In genomic region chr9:117641090-117641782, GRCm38 (mm10) we compare ENCODE assay signal across 21 mouse cellular contexts. TPM values are rescaled to one million over a fixed set of nuclear protein-coding genes. Genes with fewer than 3 reads are reported as not detected.
DNase-seq lines count a peak whose midpoint lies in the region; ATAC-seq and TF ChIP-seq lines count a peak whose summit lies in the region.
"Had no signal": no experiment of that assay in that cellular context is flagged by ENCODE, and none has a peak within 500 bp of the region (broad histone marks: within the 10 kb centered on the region; RNA-seq: fewer than 3 reads in every experiment).

No protein-coding gene starts in this region.

- 0 out of 2 replicates have a peak, but pooled peaks have one; percentile 53 for ATAC-seq in hindbrain, postnatal 0 days
- ATAC-seq in hindbrain, embryonic 11.5 days (ENCODE audit: low FRiP score), result no peak
- ATAC-seq: inflammation-experienced regulatory T-cells, adult 6 months; liver, embryonic 12.5 days had no signal

- H3K4me3 ChIP-seq in hindbrain, postnatal 0 days (ENCODE audit: low read length), result no peak overlapping the region
- H3K4me3 ChIP-seq in hindbrain, embryonic 11.5 days (ENCODE audit: low read depth, low read length), result no peak overlapping the region
- H3K4me3 ChIP-seq: embryonic facial prominence, embryonic 12.5 days; erythroblast, embryonic 14.5 days; forebrain, embryonic 12.5 days; gastrocnemius, adult 2 months; hindbrain, embryonic 13.5 days; liver, embryonic 12.5 days had no signal

- no peak for TF ChIP-seq POLR2A in brain, embryonic 14.5 days (IDR thresholded peaks at IDR 0.05; ENCODE audit: borderline replicate concordance, extremely low read depth, insufficient read depth, insufficient read length, poor library complexity, severe bottlenecking)

- H3K9ac ChIP-seq in hindbrain, postnatal 0 days (replicated peaks; ENCODE audit: low read length), result no peak overlapping the region
- H3K9ac ChIP-seq in hindbrain, embryonic 11.5 days (ENCODE audit: low read depth, low read length), result no peak overlapping the region
- H3K9ac ChIP-seq: embryonic facial prominence, embryonic 12.5 days; forebrain, embryonic 12.5 days; hindbrain, embryonic 13.5 days; liver, embryonic 12.5 days had no signal

- H3K36me3 ChIP-seq in hindbrain, postnatal 0 days (ENCODE audit: insufficient read depth, low read length), result no peaks in the 10 kb centered on the region
- H3K36me3 ChIP-seq in hindbrain, embryonic 11.5 days (ENCODE audit: control insufficient read depth, insufficient read depth, low read length), result no peaks in the 10 kb centered on the region
- H3K36me3 ChIP-seq: embryonic facial prominence, embryonic 12.5 days; forebrain, embryonic 12.5 days; hindbrain, embryonic 13.5 days; liver, embryonic 12.5 days had no signal

- no peaks in the 10 kb centered on the region for H3K9me3 ChIP-seq in hindbrain, postnatal 0 days (ENCODE audit: low read length)
- H3K9me3 ChIP-seq in hindbrain, embryonic 11.5 days (ENCODE audit: control insufficient read depth, low read length), result no peaks in the 10 kb centered on the region
- H3K9me3 ChIP-seq: embryonic facial prominence, embryonic 12.5 days; forebrain, embryonic 12.5 days; hindbrain, embryonic 13.5 days had no signal

- H3K4me2 ChIP-seq in hindbrain, postnatal 0 days (ENCODE audit: low read depth, low read length), result no peak overlapping the region
- no peak overlapping the region for H3K4me2 ChIP-seq in hindbrain, embryonic 11.5 days (replicated peaks; ENCODE audit: low read depth, low read length)
- H3K4me2 ChIP-seq: embryonic facial prominence, embryonic 12.5 days; forebrain, embryonic 12.5 days; hindbrain, embryonic 13.5 days; liver, embryonic 12.5 days had no signal

- no peak for DNase-seq in hindbrain, postnatal 0 days (ENCODE audit: low spot score)
- DNase-seq in hindbrain, embryonic 11.5 days (ENCODE audit: low spot score), result no peak
- peak; percentile 44 to 62 for DNase-seq in kidney, postnatal 4 days
- DNase-seq in kidney, adult 9 months, result no peak
- DNase-seq in right cerebral cortex, postnatal 10 days (ENCODE audit: low spot score in 2 of 2), result peak; percentile 36 to 55
- no peak for DNase-seq in right cerebral cortex, adult 18-20 months
- peak; percentile 14 for DNase-seq in brain, embryonic 14.5 days (ENCODE audit: low read depth)
- no peak for DNase-seq in spleen, postnatal 4 days (ENCODE audit: low spot score in 2 of 2)
- DNase-seq: adrenal gland, postnatal 25 days; cerebellum, adult 11 months; gastrocnemius, adult 2 months; lung, postnatal 4 days; midbrain, embryonic 14.5 days; thymus, postnatal 14 days had no signal

- no peaks in the 10 kb centered on the region; the same call in 1 of the 2 replicates for H3K4me1 ChIP-seq in hindbrain, postnatal 0 days (ENCODE audit: insufficient read depth, low read length)
- no peaks in the 10 kb centered on the region for H3K4me1 ChIP-seq in hindbrain, embryonic 11.5 days (replicated peaks; ENCODE audit: control insufficient read depth, insufficient read depth, low read length)
- H3K4me1 ChIP-seq: embryonic facial prominence, embryonic 12.5 days; forebrain, embryonic 12.5 days; hindbrain, embryonic 13.5 days; liver, embryonic 12.5 days had no signal

- WGBS in hindbrain, postnatal 0 days, result 80% methylated on average over 4 of the region's 4 CpGs
- WGBS in hindbrain, embryonic 11.5 days, result 85% methylated on average over 4 of the region's 4 CpGs

- no peaks in the 10 kb centered on the region for H3K27me3 ChIP-seq in hindbrain, postnatal 0 days (ENCODE audit: insufficient read depth, low read length)
- H3K27me3 ChIP-seq in hindbrain, embryonic 11.5 days (ENCODE audit: control insufficient read depth, insufficient read depth, low read length), result no peaks in the 10 kb centered on the region
- H3K27me3 ChIP-seq: embryonic facial prominence, embryonic 12.5 days; forebrain, embryonic 12.5 days; hindbrain, embryonic 13.5 days; liver, embryonic 12.5 days had no signal

- TF ChIP-seq CTCF in hindbrain, postnatal 0 days (IDR thresholded peaks at IDR 0.05; ENCODE audit: low read depth), result no peak
- TF ChIP-seq CTCF in brain, embryonic 14.5 days (IDR thresholded peaks at IDR 0.05; ENCODE audit: borderline replicate concordance, extremely low read depth, insufficient read depth, insufficient read length), result no peak

- H3K27ac ChIP-seq in hindbrain, postnatal 0 days, result no peak overlapping the region
- no peak overlapping the region for H3K27ac ChIP-seq in hindbrain, embryonic 11.5 days (ENCODE audit: low read depth, low read length)
- H3K27ac ChIP-seq: embryonic facial prominence, embryonic 12.5 days; forebrain, embryonic 12.5 days; gastrocnemius, adult 2 months; hindbrain, embryonic 13.5 days; liver, embryonic 12.5 days had no signal

RNA-seq across cellular contexts. Expression of gene Rbms3, which starts 11.5 kb away (rescaled TPM):
- 65.2 and 77.9 TPM in 2 replicates for total RNA-seq in hindbrain, postnatal 0 days (2014; rRNA removed)
- polyA plus RNA-seq in hindbrain, postnatal 0 days (2015; fragmentation: Nextera tagmentation; extraction: Ambion mirVana), result 53.3 and 56.3 TPM in 2 replicates
- 34.9 and 38.4 TPM in 2 replicates for polyA plus RNA-seq in hindbrain, embryonic 11.5 days (2014; fragmentation: Nextera tagmentation; extraction: Ambion mirVana)
- 13.7 and 30.1 TPM in 2 replicates for polyA plus RNA-seq in brain, embryonic 14.5 days (2012; rRNA removed)
- total RNA-seq: megakaryocyte-erythroid progenitor cell, adult 5-6 weeks had no signal
- polyA plus RNA-seq: erythroblast, embryonic 14.5 days; inflammation-experienced regulatory T-cells, adult 6 months had no signal

Comparison
In these comparisons a context has a peak if more than half of its experiments do, and no peak if none do; other contexts are left out.
1. DNase-seq: peak in kidney, postnatal 4 days (2 of 2), right cerebral cortex, postnatal 10 days (2 of 2) and brain, embryonic 14.5 days (single experiment); none in hindbrain, postnatal 0 days (single experiment), hindbrain, embryonic 11.5 days (single experiment), kidney, adult 9 months (single experiment), right cerebral cortex, adult 18-20 months (single experiment) and spleen, postnatal 4 days (0 of 2).